Mouse (Mus musculus) heart, adult 18-20 months (tissue): ENCODE data around the gene 3425401B19Rik. TPM values are rescaled to one million over a fixed set of nuclear protein-coding genes. Genes with fewer than 3 reads are reported as not detected.

ENCODE experiments used
- DNase-seq, 2 experiments: peaks; one replicate each; pipeline ENCODE4 v3.0.0; 2021 to 2022; ENCODE audit warnings: mixed read lengths in 1 of 2
- long read RNA-seq, 2 experiments: library from polyadenylated mRNA; stranded (forward); transcript quantifications; one replicate each; pipeline ENCODE4 v2.0.0; 2021
- total RNA-seq, 2 experiments: library from RNA; stranded (reverse); gene quantifications; 2 replicates each; pipeline ENCODE4 v1.2.3; 2021

Gene 3425401B19Rik
- 100 to 1,000 TPM in 1 of 2 experiments, 10 to 100 TPM in 1; 98.0 to 103 TPM for total RNA-seq
- long read RNA-seq, experiment 1, partial matches to known transcripts, result 0 of 7 reads
- long read RNA-seq, experiment 1, other reads (novel, unspliced or antisense), result 7 of 7 reads
- long read RNA-seq, experiment 2, partial matches to known transcripts, result 0 of 16 reads
- long read RNA-seq, experiment 2, other reads (novel, unspliced or antisense), result 16 of 16 reads

GRCm38 (mm10) chr14:32685124-32685826, at the start of gene 3425401B19Rik:
Gene 3425401B19Rik, minus strand, starts transcription at chr14:32685293.
- DNase-seq, result peak; percentile 60 to 70

GRCm38 (mm10) chr14:32732961-32733360, 47.9 kb upstream of the 3425401B19Rik start:
- DNase-seq, result no peak

GRCm38 (mm10) chr14:32726864-32727263, 41.8 kb upstream of the 3425401B19Rik start:
- DNase-seq, result no peak

GRCm38 (mm10) chr14:32721461-32721860, 36.4 kb upstream of the 3425401B19Rik start:
- DNase-seq, result no peak

GRCm38 (mm10) chr14:32716763-32717439, 31.8 kb upstream of the 3425401B19Rik start:
- DNase-seq, result no peak

GRCm38 (mm10) chr14:32715489-32715888, 30.4 kb upstream of the 3425401B19Rik start:
- no peak for DNase-seq

GRCm38 (mm10) chr14:32715076-32715475, 30.0 kb upstream of the 3425401B19Rik start:
- no peak for DNase-seq

GRCm38 (mm10) chr14:32709861-32710260, 24.8 kb upstream of the 3425401B19Rik start:
- no peak for DNase-seq

- no peak for DNase-seq
These were observed 23.7 kb upstream of the 3425401B19Rik start for GRCm38 (mm10) chr14:32708756-32709155.

- DNase-seq, result peak; percentile 45 to 66
These were observed 22.8 kb upstream of the 3425401B19Rik start for GRCm38 (mm10) chr14:32707938-32708337.

GRCm38 (mm10) chr14:32700972-32701371, 15.9 kb upstream of the 3425401B19Rik start:
- peak; percentile 49 to 52 for DNase-seq

GRCm38 (mm10) chr14:32698556-32698955, 13.5 kb upstream of the 3425401B19Rik start:
- no peak for DNase-seq

- DNase-seq, result peak in 1 of 2 experiments; percentile 27
These were observed 12.7 kb upstream of the 3425401B19Rik start for GRCm38 (mm10) chr14:32697774-32698173.

- no peak for DNase-seq
These were observed 11.3 kb upstream of the 3425401B19Rik start for GRCm38 (mm10) chr14:32696344-32696743.

- DNase-seq, result no peak
These were observed 10.8 kb upstream of the 3425401B19Rik start for GRCm38 (mm10) chr14:32695906-32696305.

GRCm38 (mm10) chr14:32684735-32685105, 373 bp downstream of the 3425401B19Rik start:
- peak in 1 of 2 experiments; percentile 28 for DNase-seq

- DNase-seq, result peak in 1 of 2 experiments; percentile 51
These were observed 935 bp downstream of the 3425401B19Rik start for GRCm38 (mm10) chr14:32683982-32684734.

- DNase-seq, result peak; percentile 61 to 70
These were observed 1.7 kb downstream of the 3425401B19Rik start for GRCm38 (mm10) chr14:32683251-32683838.

- peak in 1 of 2 experiments; percentile 18 for DNase-seq
These were observed 2.6 kb downstream of the 3425401B19Rik start for GRCm38 (mm10) chr14:32682536-32682935.

- no peak for DNase-seq
These were observed 3.5 kb downstream of the 3425401B19Rik start for GRCm38 (mm10) chr14:32681603-32682002.

GRCm38 (mm10) chr14:32678565-32678964, 6.5 kb downstream of the 3425401B19Rik start:
- no peak for DNase-seq

GRCm38 (mm10) chr14:32673178-32673577, 11.9 kb downstream of the 3425401B19Rik start:
- no peak for DNase-seq
